Mouse (Mus musculus) thymus, postnatal 25 days (tissue): ENCODE measurements at regions not wholly inside any gene's neighbourhood (a gene's known extent, or its start where the extent isn't known, plus 50 kb on each side); places are given as distances from the start of the nearest gene placed in this dataset.
A peak's percentile ranks its signal among the peaks of the same experiment; 100 is the strongest.

Experiments
- DNase-seq: peaks from one replicate; pipeline ENCODE4 v3.0.0; 2022

DNA sequence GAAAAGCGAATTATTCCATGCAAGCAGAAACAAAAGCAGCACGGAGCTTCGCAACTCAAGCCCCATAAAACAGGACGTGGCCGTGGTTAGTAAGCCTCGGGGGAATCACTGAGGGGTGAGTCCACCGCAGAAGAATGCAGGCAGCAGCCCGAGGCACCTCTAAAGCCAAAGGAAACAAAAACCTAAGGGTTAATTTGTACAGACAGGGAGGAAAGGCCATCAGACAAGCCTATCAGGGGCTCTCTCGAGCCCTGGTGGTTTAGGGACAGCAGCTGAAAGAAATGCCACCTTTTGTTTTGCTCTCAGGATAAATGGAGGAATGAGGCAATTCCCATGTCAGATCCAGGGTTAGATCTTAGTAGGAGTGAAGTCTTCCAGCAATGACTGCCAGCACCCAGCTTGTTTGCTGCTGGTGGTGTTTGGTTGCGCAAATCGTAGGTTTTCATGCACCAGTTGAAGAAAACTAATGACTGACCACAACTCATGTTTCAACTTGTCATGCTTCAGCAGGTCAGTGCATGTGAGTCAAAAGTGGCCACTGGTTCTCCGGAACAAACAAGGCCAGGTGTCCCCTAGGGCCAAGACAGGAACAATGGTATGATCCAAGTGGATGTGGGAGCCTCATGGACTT is 173.9 kb upstream of the Dapk1 start:
- no peak for DNase-seq

DNA sequence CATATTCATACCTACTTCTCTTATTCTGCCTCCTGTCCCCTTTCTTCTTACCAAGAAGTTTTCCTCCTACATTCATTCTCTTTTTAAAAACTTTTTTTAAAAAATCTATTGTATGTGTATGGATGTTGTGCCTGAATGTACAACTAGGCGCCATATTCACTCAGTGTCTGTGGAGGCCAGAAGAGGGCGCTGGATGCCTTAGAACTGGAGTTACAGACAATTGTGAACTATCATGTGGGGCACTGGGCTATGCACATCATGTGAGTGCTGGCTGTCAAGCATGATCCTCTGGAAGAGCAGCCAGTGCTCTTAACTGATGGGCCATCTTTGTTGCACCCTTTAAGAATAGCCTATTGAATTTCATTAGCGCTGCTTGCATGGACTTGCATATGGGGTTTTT is 172.6 kb upstream of the Dapk1 start:
- DNase-seq = no peak

DNA sequence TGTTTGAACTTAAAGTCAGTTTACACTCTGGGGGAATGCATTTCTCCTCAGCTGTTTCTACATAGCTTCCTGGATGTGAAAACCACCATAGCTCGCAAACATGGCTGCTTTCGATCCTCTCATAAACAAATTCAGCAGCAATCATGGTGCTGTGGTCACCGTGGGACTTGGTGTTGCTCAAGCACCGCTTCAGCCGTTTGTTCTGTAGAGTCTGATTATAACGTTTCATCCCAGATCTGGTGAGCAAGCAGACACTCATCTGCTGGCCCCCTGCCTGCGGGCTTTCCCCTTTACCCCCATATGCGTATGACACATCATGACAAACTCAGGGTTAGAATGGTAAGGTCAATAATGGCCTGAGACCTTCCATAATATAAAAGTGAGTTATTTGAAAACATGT is 170.3 kb upstream of the Dapk1 start:
- no peak for DNase-seq

DNA sequence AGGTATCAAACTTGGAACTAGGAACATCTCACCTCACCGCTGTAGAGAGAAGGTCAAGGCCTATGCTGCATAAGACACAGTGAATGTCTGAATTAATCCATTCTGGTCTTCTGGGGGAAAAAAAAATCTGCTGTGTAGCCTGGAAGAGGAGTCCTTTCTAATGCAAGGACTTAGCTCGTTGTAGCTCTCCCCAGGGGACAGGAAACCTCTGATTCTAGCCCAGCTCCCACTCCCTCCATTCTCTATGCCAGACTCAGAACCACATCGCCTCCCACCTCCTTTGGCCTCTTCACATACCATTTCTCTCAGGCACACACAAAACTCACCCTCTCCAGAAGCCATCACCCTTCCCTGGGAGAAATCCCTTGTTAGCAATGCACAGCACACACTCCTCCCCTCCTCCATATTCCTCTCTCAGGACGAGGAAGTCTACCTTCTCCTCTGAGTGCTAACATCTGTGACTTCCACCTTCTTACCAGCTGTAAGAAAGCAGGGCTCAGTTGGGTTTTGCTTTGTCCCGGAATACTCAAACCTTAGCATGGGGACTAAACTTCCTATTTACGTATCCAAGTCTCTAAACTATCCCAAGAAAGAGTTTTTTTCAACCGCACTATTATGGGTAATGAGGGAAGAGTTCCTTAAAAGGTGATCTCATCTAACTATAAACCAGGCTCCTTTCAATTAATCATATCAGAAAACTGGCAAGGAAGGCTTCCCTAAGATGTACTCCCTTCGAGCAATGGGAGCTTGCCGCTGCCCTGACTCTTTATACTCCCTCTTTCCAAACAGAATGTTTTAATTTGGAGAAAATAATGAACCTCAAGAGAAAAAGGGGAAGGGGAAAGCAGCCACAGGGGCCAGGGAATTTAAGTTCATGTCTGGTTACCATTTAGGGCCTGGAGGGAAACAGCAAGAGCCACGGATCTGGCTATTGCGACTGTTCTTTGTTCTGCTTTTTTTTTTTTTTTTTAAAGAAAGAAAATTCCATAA is 167.2 kb upstream of the Dapk1 start:
- no peak for DNase-seq

DNA sequence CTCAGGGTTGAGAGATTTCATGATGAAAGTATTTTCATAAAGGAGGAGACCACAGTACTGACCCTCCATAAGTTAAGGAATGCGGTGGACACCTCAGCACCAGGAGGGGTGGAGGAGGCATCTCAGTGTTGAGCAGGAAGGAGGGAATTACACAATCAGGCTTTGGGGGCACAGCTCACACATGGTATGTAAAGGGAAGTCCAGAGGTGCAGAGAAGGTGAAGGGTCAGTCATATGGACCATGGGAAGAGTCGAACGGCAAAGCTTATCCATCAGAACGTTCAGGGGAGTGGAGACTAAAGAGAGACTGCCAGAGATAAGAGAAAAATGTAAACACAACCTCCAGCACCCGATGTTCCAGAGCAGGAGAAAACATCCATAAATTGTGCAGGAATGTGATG is 166.4 kb upstream of the Dapk1 start:
- no peak for DNase-seq

DNA sequence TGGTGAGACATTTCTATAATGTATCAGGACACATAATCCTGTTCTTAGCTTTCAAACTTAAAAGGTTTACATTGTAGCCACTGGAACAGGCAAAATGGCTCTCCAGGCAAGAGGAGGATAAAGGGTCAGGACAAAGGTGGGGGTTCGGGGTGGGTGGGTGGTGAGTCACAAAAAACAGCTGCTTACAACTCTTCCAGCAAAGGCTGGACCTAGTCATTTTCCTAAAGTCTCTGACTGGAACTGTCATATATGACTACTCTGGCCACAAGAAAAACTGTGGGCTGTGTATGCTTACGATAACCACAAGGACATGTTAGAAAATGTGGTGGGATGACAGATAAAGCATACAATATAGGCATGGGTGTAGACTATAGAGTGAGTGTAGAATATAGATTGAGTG is 163.6 kb upstream of the Dapk1 start:
- DNase-seq = no peak

DNA sequence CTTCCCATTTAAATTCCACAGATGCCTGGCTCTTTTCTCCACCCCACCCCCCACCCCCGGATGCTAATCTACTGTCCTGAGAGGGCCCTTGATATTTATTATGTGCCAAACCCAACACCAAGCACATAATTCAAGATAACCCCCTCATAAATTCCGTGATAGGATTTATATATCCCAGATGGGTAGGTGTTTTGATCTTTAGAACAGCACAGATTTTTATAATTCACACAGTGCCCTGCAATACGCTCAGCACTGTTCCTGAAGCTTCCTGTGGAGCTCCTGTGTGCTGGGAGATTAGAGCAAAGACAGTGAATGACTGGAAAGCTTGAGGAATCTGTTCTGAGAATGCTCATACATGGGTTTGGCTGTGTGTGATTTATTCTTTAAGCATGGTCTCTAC is 161.2 kb upstream of the Dapk1 start:
- no peak for DNase-seq

DNA sequence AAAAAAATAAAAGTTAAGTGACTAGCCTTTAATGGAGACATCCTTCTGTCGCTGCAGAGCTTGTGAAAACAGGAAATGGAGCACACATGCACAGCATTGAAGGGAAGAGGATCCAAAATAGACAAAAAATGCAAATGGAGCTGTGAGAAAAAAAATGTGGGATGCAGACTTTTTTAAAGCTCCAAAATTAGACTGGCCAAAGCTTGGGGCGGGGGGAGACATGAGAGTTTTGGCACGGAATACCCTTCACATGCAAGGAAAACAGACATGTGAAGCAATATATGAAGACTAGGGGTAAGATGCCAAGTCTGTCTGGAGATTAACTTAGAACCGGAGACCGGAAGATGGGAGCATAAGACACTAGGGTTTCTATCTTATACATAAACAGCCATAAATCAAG is 156.6 kb upstream of the Dapk1 start:
- no peak for DNase-seq

DNA sequence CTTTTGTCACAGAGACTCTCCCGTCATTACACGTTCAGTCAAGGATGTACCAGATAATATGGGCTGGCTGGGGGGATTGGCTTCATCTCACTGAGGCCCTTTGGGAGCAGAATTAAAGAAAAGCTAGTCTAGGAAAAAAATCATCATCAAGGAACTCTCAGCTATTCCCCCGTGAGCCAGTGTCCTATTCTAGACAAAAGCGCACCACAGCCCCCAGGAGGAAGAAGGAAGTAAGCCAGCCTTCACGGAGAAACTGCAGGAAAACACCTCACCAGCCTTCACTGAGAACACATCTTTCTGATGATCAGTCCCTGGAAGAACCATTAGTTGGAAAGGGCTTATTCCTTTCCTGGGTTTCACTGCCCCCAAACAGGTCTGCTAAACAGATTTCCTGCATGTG is 154.8 kb upstream of the Dapk1 start:
- DNase-seq = no peak

DNA sequence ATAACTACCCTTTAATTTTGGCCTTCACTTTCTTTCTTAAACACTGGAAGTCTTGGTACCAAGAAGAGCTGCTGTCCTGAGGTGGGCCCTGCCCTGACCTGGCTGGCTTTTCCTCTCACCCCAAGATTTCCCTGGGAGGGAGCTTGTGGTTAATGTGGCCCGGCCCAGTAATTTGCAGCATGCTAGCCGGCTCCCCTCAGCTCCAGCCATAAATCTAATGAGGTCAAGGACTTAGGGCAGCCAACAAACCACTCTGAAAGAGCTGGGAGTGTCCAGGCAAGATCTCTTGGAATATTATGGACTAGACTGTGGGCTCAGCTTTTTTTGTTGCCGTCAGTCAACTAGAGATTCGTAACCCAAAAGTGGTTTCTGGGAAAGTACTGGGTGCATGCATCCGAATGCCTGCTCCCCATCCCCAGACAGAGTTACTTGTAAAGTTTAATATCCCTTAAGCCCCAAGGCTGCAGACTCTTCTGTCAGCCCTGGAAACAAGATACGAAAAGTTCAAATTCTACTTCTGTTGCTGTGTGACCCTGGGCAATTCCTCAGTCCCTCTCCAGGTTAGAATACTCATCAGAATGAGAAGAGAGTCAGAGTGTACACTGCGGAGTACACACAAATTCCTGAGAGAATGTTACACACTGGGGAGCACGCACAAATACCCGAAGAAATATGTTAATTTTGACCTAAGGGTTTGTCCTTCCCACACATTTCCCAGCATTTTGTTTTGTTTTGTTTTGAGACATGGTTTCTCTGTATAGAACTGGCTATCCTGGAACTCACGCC is 150.8 kb upstream of the Dapk1 start:
- DNase-seq = no peak

DNA sequence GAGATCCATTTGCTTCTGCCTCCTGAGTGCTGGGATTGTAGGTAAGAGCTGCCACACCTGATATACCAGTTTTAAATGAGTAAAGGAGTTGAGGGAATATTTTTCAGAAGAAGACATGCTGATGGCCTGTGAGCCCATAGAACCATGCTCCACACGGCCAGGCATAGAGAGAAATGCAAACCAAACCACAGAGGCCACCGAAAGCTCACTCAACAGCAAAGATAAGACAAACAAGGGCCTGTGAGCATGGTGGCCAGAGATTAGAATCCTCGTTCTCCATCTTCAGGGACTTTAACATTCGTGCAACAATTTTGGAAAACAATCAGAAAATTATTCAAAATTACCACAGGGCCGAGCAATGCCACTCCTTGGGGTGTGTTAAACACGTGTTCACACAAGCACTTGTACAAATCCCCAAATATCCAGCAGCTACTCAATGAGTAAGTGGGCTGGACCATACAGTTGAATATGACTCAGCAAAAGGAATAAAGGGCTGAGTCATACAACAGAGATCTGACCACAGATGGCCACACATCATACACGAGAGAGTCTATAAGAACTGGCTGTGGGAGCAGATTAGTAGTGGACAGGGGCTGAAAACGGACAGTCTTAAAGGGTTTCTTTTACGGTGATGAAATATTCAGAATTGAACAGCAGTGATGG is 147.8 kb upstream of the Dapk1 start:
- no peak for DNase-seq

DNA sequence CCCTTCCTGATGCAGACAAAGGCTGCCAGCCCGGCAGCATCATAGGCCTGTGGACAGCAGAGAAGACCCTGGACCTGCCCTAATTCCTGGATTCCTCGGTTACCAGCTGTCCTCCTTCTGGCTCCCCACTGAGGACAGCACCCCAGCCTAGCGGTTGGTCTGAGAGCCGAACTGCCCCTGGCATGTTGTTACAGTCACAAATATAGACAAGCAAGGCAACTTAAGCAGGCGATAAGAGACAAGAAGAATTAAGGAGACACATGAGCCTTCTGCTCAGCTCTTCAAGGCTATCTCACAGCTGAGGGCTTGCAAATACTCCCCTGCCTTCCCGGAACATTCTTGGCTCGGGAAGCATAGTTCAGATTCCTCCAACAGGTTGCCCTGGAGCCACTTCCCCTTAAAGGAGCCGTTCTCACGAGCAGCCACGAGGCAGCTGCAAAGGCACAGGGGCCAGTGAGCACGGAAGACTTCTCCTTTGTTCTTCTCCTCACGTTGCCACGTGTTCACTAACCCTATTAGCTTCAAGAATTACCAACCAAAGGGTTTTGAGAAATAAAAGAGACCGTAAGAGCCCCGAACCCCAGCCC is 146.6 kb upstream of the Dapk1 start:
- no peak for DNase-seq

DNA sequence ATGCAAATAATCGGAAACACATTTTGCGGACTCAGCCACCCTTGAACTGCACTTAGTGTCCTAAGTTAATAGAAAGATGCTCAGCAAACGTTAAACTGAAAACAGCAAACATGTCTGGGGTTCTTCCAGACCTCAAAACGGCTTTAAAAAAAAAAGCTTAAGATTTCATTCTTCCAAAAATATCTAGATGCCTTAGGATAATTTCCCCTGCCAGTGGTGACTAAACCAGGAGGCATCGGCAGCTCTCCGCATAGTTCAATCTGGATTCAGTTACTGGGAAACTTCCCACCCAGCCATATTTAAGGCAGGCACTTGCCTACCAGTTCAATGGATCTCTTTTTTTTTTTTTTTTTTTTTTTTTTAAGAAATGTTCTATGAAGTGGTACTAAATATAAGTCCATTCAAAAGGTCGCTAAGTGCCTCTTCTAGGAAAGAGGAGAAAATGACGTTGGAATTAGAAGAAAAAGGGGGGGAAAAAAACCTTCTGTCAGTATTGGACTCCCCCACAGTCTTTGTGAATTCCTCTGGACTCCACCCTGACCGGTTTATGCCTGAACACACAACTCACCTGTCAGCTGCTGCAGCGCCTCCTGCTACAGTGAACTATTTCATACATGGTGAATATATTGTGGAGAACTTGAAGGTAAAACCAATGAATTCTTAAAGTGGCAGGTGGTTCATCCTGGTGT is 145.7 kb upstream of the Dapk1 start:
- DNase-seq = no peak

DNA sequence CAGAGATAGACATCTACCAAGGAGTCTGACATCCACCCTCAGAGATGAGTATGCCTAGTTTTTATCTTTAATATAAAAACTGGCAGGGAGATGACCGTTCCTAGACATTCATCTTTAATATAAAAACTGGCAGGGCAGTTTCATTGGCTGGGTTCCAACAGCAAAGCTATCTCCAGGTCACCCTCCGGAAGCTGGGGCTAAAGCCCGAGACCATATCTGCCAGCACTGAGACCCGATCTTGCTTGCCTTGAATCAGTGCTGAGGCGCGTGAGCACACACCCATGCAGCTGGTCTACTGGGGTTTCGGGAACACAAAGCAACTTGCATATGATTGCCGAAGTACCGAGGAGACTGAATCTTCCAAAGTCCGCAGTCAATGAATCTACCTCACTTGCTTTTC is 144.5 kb upstream of the Dapk1 start:
- no peak for DNase-seq

DNA sequence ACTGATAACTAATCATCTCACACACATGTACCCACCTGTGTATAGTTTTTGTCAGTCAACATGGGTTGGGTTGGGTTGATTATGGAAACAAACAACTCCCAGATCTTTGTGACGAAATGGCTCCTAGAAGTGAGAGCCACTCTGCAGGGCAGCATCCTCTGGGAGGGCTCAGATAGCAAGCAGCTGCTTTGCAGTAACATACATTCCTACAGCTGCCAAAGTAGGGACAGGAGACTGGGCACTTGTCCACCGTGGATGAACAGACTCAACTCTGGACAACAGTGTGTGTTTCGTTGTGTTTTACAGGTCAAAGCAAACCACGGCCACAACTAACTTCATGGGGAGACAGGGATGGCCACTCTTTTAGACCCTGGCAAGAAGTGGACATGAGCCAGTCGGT is 142.7 kb upstream of the Dapk1 start:
- no peak for DNase-seq

DNA sequence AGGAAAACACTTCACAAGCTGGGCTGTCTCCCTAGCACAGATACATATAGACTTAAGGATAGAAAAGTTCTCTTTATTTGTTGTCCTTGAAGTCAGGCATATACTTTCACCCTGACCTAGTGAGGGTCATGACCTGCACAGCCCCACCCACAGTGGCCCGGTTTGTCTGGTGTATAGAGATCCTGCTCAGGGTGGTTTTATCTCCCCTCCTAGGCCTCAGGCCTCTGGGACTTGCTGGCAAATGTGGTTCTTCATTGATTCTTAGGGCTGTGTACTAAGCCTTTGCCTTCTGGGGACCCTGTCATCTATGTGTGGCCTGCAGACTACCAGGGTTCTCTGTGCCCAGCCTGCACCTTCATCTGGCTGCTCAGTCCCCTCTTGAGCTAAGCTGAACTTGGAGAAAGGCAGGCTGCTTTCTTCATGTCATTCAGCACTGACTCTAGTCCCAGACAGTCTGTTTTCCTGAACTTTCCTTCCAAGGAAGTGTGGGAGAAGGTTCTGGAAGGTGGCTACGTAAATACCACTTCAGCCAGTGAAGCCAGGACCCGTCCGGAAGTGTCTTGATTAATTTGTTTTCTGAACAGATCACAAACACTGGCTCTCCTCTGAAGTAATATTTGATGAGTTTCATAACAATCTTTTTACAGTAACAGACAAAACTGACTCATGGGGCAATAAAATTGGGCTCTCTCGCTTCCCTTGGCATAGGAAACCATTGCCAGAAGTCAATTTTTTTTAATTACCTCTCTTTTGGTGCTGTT is 135.0 kb upstream of the Dapk1 start:
- no peak for DNase-seq

DNA sequence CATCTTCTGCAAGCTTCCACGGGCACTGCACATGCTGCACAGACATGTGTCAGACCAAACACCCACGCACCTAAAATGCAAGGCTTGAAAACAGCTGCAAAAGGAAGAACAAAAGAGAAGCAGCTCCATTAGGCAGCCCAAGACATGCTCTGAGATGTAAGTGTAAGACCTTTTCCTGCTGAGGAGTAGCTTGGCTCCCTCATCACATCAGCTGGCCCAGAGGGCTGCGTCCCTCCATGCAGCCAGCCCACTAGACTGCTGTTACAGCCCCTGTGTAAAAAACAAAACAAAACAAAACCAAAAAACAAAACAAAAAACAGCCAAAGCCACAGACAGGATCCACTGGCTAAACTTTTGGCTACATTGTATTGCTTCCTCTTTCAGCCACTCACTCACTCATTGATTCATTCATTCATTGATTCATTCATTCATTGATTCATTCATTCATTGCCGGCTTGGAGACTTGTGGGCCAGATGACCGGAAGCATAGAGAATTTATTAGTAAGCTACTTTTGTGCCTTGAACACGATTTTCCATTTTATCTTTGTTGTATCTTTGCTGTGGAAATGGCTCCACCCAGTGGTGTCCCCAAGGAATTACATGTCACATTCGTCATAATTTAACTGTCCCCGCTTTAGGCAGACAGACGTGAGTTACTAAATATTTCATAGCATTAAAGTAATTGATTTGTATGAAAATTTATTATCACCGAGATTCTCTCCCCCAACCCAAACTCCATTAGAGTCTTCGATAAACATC is 133.7 kb upstream of the Dapk1 start:
- DNase-seq = peak; percentile 44

DNA sequence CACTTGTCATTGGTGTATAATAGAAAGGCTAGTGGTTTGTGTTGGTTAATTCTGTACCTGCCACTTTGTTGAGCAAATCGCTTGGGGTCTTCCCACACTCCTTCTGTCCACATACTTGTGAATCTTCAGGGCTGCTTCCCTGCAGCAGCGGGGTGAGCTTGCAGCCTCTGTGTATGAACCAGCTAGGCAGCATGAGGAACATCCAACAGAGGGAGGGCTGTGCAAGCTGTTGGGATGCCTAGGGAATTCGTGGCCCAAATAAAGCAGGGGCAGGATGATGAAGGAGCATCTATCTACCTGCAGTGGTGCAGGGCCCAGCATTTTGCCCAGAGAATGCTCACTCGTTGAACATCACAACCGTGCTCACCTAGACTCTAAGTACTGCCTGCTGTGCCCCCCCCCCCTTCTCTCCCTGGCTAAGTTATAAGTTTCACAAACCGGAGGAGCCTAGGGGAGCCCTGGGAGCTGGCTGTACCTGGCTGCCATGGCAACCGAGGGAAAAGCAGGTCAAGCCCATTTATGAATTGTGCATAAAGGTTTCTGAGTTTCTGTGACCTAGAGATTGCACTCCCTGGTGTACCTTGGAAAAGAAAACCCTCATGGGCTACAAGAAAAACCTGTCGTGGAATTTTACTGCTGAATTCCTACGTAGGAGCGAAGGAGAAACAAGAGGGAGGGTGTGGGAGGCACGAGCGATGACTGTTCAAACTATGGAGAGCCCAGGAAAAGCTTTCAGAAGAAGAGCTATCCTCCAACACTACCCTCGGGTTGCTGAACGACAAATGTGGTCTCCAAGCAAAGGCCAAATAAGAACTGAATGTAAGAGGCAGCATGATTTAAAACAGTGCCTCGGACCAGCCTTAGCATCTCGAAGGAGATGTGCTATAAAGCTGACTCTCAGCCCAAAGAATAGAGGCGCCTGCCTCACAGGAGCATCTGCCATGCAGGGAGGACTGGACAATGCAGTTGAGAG is 131.0 kb upstream of the Dapk1 start:
- DNase-seq = no peak

DNA sequence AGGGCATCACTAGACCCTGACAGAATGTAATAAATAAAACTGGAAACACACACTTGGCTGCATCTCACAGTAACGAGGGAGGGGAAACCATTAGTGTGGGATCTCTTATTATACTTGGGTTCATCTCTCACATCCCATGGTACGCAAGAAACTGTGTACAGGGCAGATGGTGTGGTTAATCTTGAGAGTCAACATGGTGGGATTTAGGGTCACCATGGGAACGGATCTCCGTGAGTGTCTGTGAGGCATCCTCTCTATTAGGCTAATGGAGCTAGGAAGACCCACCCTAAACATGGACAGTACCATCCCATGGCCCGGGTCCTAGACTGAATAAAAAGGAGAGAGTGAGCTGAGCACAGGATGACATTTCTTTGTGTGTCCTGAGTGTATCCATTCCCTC is 130.1 kb upstream of the Dapk1 start:
- DNase-seq = no peak
